Mouse (Mus musculus): ENCODE data around the gene Rap1gap. TPM values are rescaled to one million over a fixed set of nuclear protein-coding genes. Genes with fewer than 3 reads are reported as not detected.

Rap1gap gene
- polyA plus RNA-seq, 1 experiment from 2014 or later: 3.3 TPM

- Histone ChIP-seq H3K9ac (ENCODE audit: low read depth, low read length) (no peak overlapping the region), H3K36me3 (ENCODE audit: control insufficient read depth, insufficient read depth, low read length) (no peaks in the 10 kb centered on the region), H3K9me3 (replicated peaks; ENCODE audit: control insufficient read depth, low read length) (no peaks in the 10 kb centered on the region), H3K4me3 (ENCODE audit: low read depth, low read length) (no peak overlapping the region), H3K4me1 (ENCODE audit: control insufficient read depth, insufficient read depth, low read length) (peaks cover 3% of the 10 kb centered on the region; the same call in 1 of the 2 replicates), H3K27ac (ENCODE audit: low read depth, low read length) (no peak overlapping the region), H3K27me3 (ENCODE audit: control insufficient read depth, insufficient read depth, low read length) (peaks cover 72% of the 10 kb centered on the region), H3K4me2 (no peak overlapping the region)
- no peak for ATAC-seq (replicated peaks; ENCODE audit: insufficient number of reproducible peaks, low FRiP score, low TSS enrichment)
- WGBS (ENCODE audit: insufficient replicate concordance): 55% methylated on average over 7 of the region's 7 CpGs
Measured at GRCm38 (mm10) chr4:137717005-137717404, 52.5 kb downstream of the Rap1gap start.

- no peaks in the 10 kb centered on the region for H3K9me3 ChIP-seq (replicated peaks; ENCODE audit: control insufficient read depth, low read length)
- H3K9ac ChIP-seq (ENCODE audit: low read depth, low read length): no peak overlapping the region
- no peak overlapping the region for H3K4me3 ChIP-seq (ENCODE audit: low read depth, low read length)
- peaks cover 3% of the 10 kb centered on the region; the same call in 1 of the 2 replicates for H3K4me1 ChIP-seq (ENCODE audit: control insufficient read depth, insufficient read depth, low read length)
- no peak overlapping the region for H3K27ac ChIP-seq (ENCODE audit: low read depth, low read length)
- ATAC-seq (replicated peaks; ENCODE audit: insufficient number of reproducible peaks, low FRiP score, low TSS enrichment): no peak
- peaks cover 68% of the 10 kb centered on the region for H3K27me3 ChIP-seq (ENCODE audit: control insufficient read depth, insufficient read depth, low read length)
- H3K36me3 ChIP-seq (ENCODE audit: control insufficient read depth, insufficient read depth, low read length): no peaks in the 10 kb centered on the region
- H3K4me2 ChIP-seq: no peak overlapping the region
- 58% methylated on average over 15 of the region's 15 CpGs for WGBS (ENCODE audit: insufficient replicate concordance)
Measured at GRCm38 (mm10) chr4:137717671-137718070, 53.1 kb downstream of the Rap1gap start.

GRCm38 (mm10) chr4:137719378-137720077 lies 55.0 kb downstream of the Rap1gap start:
- Histone ChIP-seq H3K4me2 (peak overlapping the region; percentile 25), H3K4me1 (ENCODE audit: control insufficient read depth, insufficient read depth, low read length) (0 out of 2 replicates have a peak, but pooled peaks cover 5% of the 10 kb centered on the region), H3K4me3 (ENCODE audit: low read depth, low read length) (no peak overlapping the region), H3K27ac (ENCODE audit: low read depth, low read length) (no peak overlapping the region), H3K36me3 (ENCODE audit: control insufficient read depth, insufficient read depth, low read length) (no peaks in the 10 kb centered on the region), H3K9me3 (replicated peaks; ENCODE audit: control insufficient read depth, low read length) (no peaks in the 10 kb centered on the region), H3K9ac (ENCODE audit: low read depth, low read length) (no peak overlapping the region), H3K27me3 (ENCODE audit: control insufficient read depth, insufficient read depth, low read length) (peaks cover 71% of the 10 kb centered on the region)
- WGBS (ENCODE audit: insufficient replicate concordance): 25% methylated on average over 15 of the region's 15 CpGs
- no peak for ATAC-seq (replicated peaks; ENCODE audit: insufficient number of reproducible peaks, low FRiP score, low TSS enrichment)

GRCm38 (mm10) chr4:137721563-137721962 lies 57.0 kb downstream of the Rap1gap start:
- no peak for ATAC-seq (replicated peaks; ENCODE audit: insufficient number of reproducible peaks, low FRiP score, low TSS enrichment)
- no peak overlapping the region for H3K4me2 ChIP-seq
- peaks cover 69% of the 10 kb centered on the region for H3K27me3 ChIP-seq (ENCODE audit: control insufficient read depth, insufficient read depth, low read length)
- no peak overlapping the region for H3K27ac ChIP-seq (ENCODE audit: low read depth, low read length)
- H3K4me1 ChIP-seq (ENCODE audit: control insufficient read depth, insufficient read depth, low read length): 0 out of 2 replicates have a peak, but pooled peaks cover 8% of the 10 kb centered on the region
- no peak overlapping the region for H3K4me3 ChIP-seq (ENCODE audit: low read depth, low read length)
- no peak overlapping the region for H3K9ac ChIP-seq (ENCODE audit: low read depth, low read length)
- 85% methylated on average over 15 of the region's 15 CpGs for WGBS (ENCODE audit: insufficient replicate concordance)
- H3K9me3 ChIP-seq (replicated peaks; ENCODE audit: control insufficient read depth, low read length): no peaks in the 10 kb centered on the region
- no peaks in the 10 kb centered on the region for H3K36me3 ChIP-seq (ENCODE audit: control insufficient read depth, insufficient read depth, low read length)

- no peak overlapping the region for H3K9ac ChIP-seq (ENCODE audit: low read depth, low read length)
- H3K36me3 ChIP-seq (ENCODE audit: control insufficient read depth, insufficient read depth, low read length): no peaks in the 10 kb centered on the region
- no peak for ATAC-seq (replicated peaks; ENCODE audit: insufficient number of reproducible peaks, low FRiP score, low TSS enrichment)
- H3K4me3 ChIP-seq (ENCODE audit: low read depth, low read length): no peak overlapping the region
- H3K27ac ChIP-seq (ENCODE audit: low read depth, low read length): no peak overlapping the region
- no peaks in the 10 kb centered on the region for H3K9me3 ChIP-seq (replicated peaks; ENCODE audit: control insufficient read depth, low read length)
- H3K4me1 ChIP-seq (ENCODE audit: control insufficient read depth, insufficient read depth, low read length): 0 out of 2 replicates have a peak, but pooled peaks cover 8% of the 10 kb centered on the region
- peaks cover 71% of the 10 kb centered on the region for H3K27me3 ChIP-seq (ENCODE audit: control insufficient read depth, insufficient read depth, low read length)
- H3K4me2 ChIP-seq: no peak overlapping the region
- WGBS (ENCODE audit: insufficient replicate concordance): 75% methylated on average over 3 of the region's 3 CpGs
Measured at GRCm38 (mm10) chr4:137722230-137722629, 57.7 kb downstream of the Rap1gap start.

- Histone ChIP-seq H3K4me3 (ENCODE audit: low read depth, low read length) (no peak overlapping the region), H3K4me1 (ENCODE audit: control insufficient read depth, insufficient read depth, low read length) (0 out of 2 replicates have a peak, but pooled peaks cover 8% of the 10 kb centered on the region), H3K9ac (ENCODE audit: low read depth, low read length) (no peak overlapping the region), H3K4me2 (peak overlapping the region; percentile 44; the same call in 1 of the 2 replicates), H3K9me3 (replicated peaks; ENCODE audit: control insufficient read depth, low read length) (no peaks in the 10 kb centered on the region), H3K27ac (ENCODE audit: low read depth, low read length) (no peak overlapping the region), H3K27me3 (ENCODE audit: control insufficient read depth, insufficient read depth, low read length) (peaks cover 72% of the 10 kb centered on the region), H3K36me3 (ENCODE audit: control insufficient read depth, insufficient read depth, low read length) (no peaks in the 10 kb centered on the region)
- ATAC-seq (replicated peaks; ENCODE audit: insufficient number of reproducible peaks, low FRiP score, low TSS enrichment): no peak
- WGBS (ENCODE audit: insufficient replicate concordance): 25% methylated on average over 12 of the region's 12 CpGs
Measured at GRCm38 (mm10) chr4:137722692-137723427, 58.3 kb downstream of the Rap1gap start.

GRCm38 (mm10) chr4:137723527-137723926 lies 59.0 kb downstream of the Rap1gap start:
- no peak for ATAC-seq (replicated peaks; ENCODE audit: insufficient number of reproducible peaks, low FRiP score, low TSS enrichment)
- Histone ChIP-seq H3K4me1 (ENCODE audit: control insufficient read depth, insufficient read depth, low read length) (0 out of 2 replicates have a peak, but pooled peaks cover 8% of the 10 kb centered on the region), H3K4me3 (ENCODE audit: low read depth, low read length) (peak overlapping the region; percentile 8), H3K9ac (ENCODE audit: low read depth, low read length) (no peak overlapping the region), H3K27ac (ENCODE audit: low read depth, low read length) (no peak overlapping the region), H3K9me3 (replicated peaks; ENCODE audit: control insufficient read depth, low read length) (no peaks in the 10 kb centered on the region), H3K36me3 (ENCODE audit: control insufficient read depth, insufficient read depth, low read length) (no peaks in the 10 kb centered on the region), H3K4me2 (peak overlapping the region; percentile 44), H3K27me3 (ENCODE audit: control insufficient read depth, insufficient read depth, low read length) (peaks cover 72% of the 10 kb centered on the region)
- 29% methylated on average over 25 of the region's 25 CpGs for WGBS (ENCODE audit: insufficient replicate concordance)

GRCm38 (mm10) chr4:137724212-137724611 lies 59.7 kb downstream of the Rap1gap start:
- no peak for ATAC-seq (replicated peaks; ENCODE audit: insufficient number of reproducible peaks, low FRiP score, low TSS enrichment)
- no peaks in the 10 kb centered on the region for H3K9me3 ChIP-seq (replicated peaks; ENCODE audit: control insufficient read depth, low read length)
- peak overlapping the region; percentile 44 for H3K4me2 ChIP-seq
- H3K36me3 ChIP-seq (ENCODE audit: control insufficient read depth, insufficient read depth, low read length): no peaks in the 10 kb centered on the region
- 46% methylated on average over 11 of the region's 11 CpGs for WGBS (ENCODE audit: insufficient replicate concordance)
- H3K27me3 ChIP-seq (ENCODE audit: control insufficient read depth, insufficient read depth, low read length): peaks cover 75% of the 10 kb centered on the region
- H3K27ac ChIP-seq (ENCODE audit: low read depth, low read length): no peak overlapping the region
- H3K9ac ChIP-seq (ENCODE audit: low read depth, low read length): peak overlapping the region; percentile 58
- peaks cover 9% of the 10 kb centered on the region; the same call in 1 of the 2 replicates for H3K4me1 ChIP-seq (ENCODE audit: control insufficient read depth, insufficient read depth, low read length)
- H3K4me3 ChIP-seq (ENCODE audit: low read depth, low read length): peak overlapping the region; percentile 8
